Mouse (Mus musculus) liver, embryonic 14.5 days (tissue): Measurements from ENCODE around the gene Cnmd. TPM values are rescaled to one million over a fixed set of nuclear protein-coding genes. Genes with fewer than 3 reads are reported as not detected.

Source experiments
- ATAC-seq: fragments of 200-750 bp; cut with Nextera tagmentation; 2 replicates; pipeline ENCODE4 v1.8.0; 2017; ENCODE audit warnings: moderate number of reproducible peaks, mild to moderate bottlenecking, moderate library complexity; ENCODE audit not compliant: insufficient read depth
- DNase-seq, 3 experiments: peaks; one replicate each; pipeline ENCODE4 v3.0.0-alpha.2; 2012 to 2013; ENCODE audit warnings: low read depth in 3 of 3, low spot score in 3 of 3
- H3K27ac ChIP-seq: fragments of 300-500 bp; sonication (generic); 2 replicates; pipeline ENCODE4 v1.5.1; 2014; ENCODE audit warnings: moderate library complexity, mild to moderate bottlenecking, control low read depth, inconsistent platforms
- H3K27me3 ChIP-seq: fragments of 300-500 bp; sonication (generic); 2 replicates; pipeline ENCODE4 v1.6.1; 2014; ENCODE audit warnings: mild to moderate bottlenecking, low read length, moderate library complexity; ENCODE audit not compliant: control insufficient read depth, insufficient read depth
- H3K36me3 ChIP-seq: fragments of 300-500 bp; sonication (generic); replicated peaks from 2 replicates; pipeline ENCODE4 v1.6.1; 2014; ENCODE audit warnings: low read depth; ENCODE audit not compliant: control insufficient read depth, insufficient read depth
- H3K4me1 ChIP-seq, 2 experiments: fragments of 200-500 bp in 1 of 2; fragments of 300-500 bp in 1 of 2; sonication (generic) in 1 of 2; replicated peaks; 2 replicates each; pipeline ENCODE4 v1.6.1; 2012 to 2014; ENCODE audit warnings: antibody characterized with exemption in 1 of 2, inconsistent platforms in 1 of 2, low read length in 1 of 2; ENCODE audit not compliant: control insufficient read depth in 2 of 2, insufficient read depth in 2 of 2
- H3K4me2 ChIP-seq: fragments of 300-500 bp; sonication (generic); 2 replicates; pipeline ENCODE4 v1.6.1; 2014; ENCODE audit warnings: low read depth, mild to moderate bottlenecking, control low read depth, moderate library complexity
- H3K4me3 ChIP-seq, 2 experiments: fragments of 200-500 bp in 1 of 2; fragments of 300-500 bp in 1 of 2; sonication (generic) in 1 of 2; 2 replicates each; pipeline ENCODE4 v1.5.1; 2012 to 2014; ENCODE audit warnings: low read depth in 2 of 2, low read length in 2 of 2, mild to moderate bottlenecking in 2 of 2, control low read depth in 1 of 2, inconsistent platforms in 1 of 2, moderate library complexity in 1 of 2; ENCODE audit not compliant: insufficient read depth in 1 of 2
- H3K9ac ChIP-seq: fragments of 300-500 bp; sonication (generic); replicated peaks from 2 replicates; pipeline ENCODE4 v1.6.1; 2014; ENCODE audit warnings: mild to moderate bottlenecking, control low read depth, moderate library complexity
- H3K9me3 ChIP-seq: fragments of 300-500 bp; sonication (generic); 2 replicates; pipeline ENCODE4 v1.6.1; 2016; ENCODE audit warnings: low read length, mixed read lengths; ENCODE audit not compliant: control insufficient read depth
- CTCF ChIP-seq: IDR thresholded peaks from 2 replicates; pipeline ENCODE4 v1.5.1; 2016; ENCODE audit warnings: antibody characterized with exemption, low read depth, control low read depth
- EP300 ChIP-seq: IDR thresholded peaks from 2 replicates; pipeline ENCODE4 v1.6.1; 2016; ENCODE audit warnings: antibody characterized with exemption, low read depth
- WGBS: fragments of 180-500 bp; shearing (Covaris S2); extraction: QIAGEN DNeasy Blood & Tissue Kit; methylation state at CpG from one replicate; pipeline ENCODE4 v1.1.7; 2014; ENCODE audit not compliant: insufficient replicate concordance; 5-methylcytosine and 5-hydroxymethylcytosine counted together
- polyA plus RNA-seq, 2 experiments: library from polyadenylated mRNA; depleted of rRNA in 1 of 2; stranded (reverse) in 1 of 2; unstranded in 1 of 2; fragments of >200 nt; fragmentation: Nextera tagmentation in 1 of 2; extraction: Ambion mirVana in 1 of 2; gene quantifications; 2 replicates each; pipeline versions ENCODE4 v1.2.1 to v1.2.3; 2012 to 2014

Gene Cnmd
- polyA plus RNA-seq, 2 experiments: 0.06 TPM; not detected in 1

GRCm38 (mm10) chr14:79673083-79674013, 11.4 kb upstream of the Cnmd start:
- TF ChIP-seq EP300 (no peak), CTCF (no peak)
- no peak overlapping the region for H3K4me3 ChIP-seq
- no peak overlapping the region for H3K9ac ChIP-seq
- no peak for ATAC-seq
- DNase-seq: no peak
- no peaks in the 10 kb centered on the region for H3K27me3 ChIP-seq
- H3K27ac ChIP-seq: no peak overlapping the region
- H3K36me3 ChIP-seq: no peaks in the 10 kb centered on the region
- WGBS: 71% methylated on average over 17 of the region's 17 CpGs
- no peak overlapping the region for H3K4me2 ChIP-seq
- H3K4me1 ChIP-seq: no peaks in the 10 kb centered on the region
- no peaks in the 10 kb centered on the region for H3K9me3 ChIP-seq

- DNase-seq (no peak), ATAC-seq (no peak)
- Histone ChIP-seq H3K9me3 (no peaks in the 10 kb centered on the region), H3K4me2 (no peak overlapping the region), H3K4me3 (no peak overlapping the region), H3K27ac (no peak overlapping the region), H3K27me3 (no peaks in the 10 kb centered on the region), H3K36me3 (no peaks in the 10 kb centered on the region), H3K9ac (no peak overlapping the region), H3K4me1 (no peaks in the 10 kb centered on the region)
- TF ChIP-seq CTCF (no peak), EP300 (no peak)
- WGBS: 69% methylated on average over 5 of the region's 5 CpGs
Observed at GRCm38 (mm10) chr14:79672567-79672966, 10.6 kb upstream of the Cnmd start.

GRCm38 (mm10) chr14:79671008-79671407, 9.0 kb upstream of the Cnmd start:
- H3K27ac ChIP-seq: no peak overlapping the region
- no peak for ATAC-seq
- TF ChIP-seq CTCF: no peak
- TF ChIP-seq EP300: no peak
- H3K4me2 ChIP-seq: no peak overlapping the region
- no peaks in the 10 kb centered on the region for H3K27me3 ChIP-seq
- no peak for DNase-seq
- H3K36me3 ChIP-seq: no peaks in the 10 kb centered on the region
- no peak overlapping the region for H3K4me3 ChIP-seq
- H3K9ac ChIP-seq: no peak overlapping the region
- no peaks in the 10 kb centered on the region for H3K9me3 ChIP-seq
- H3K4me1 ChIP-seq: no peaks in the 10 kb centered on the region
- 69% methylated on average over 3 of the region's 3 CpGs for WGBS

GRCm38 (mm10) chr14:79661005-79661917, 709 bp downstream of the Cnmd start:
- 16% methylated on average over 33 of the region's 33 CpGs for WGBS
- DNase-seq (peak in 1 of 3 experiments; percentile 1), ATAC-seq (peak; percentile 33; the same call in 1 of the 2 replicates)
- Histone ChIP-seq H3K4me2 (peak overlapping the region; percentile 25; the same call in 1 of the 2 replicates), H3K27ac (no peak overlapping the region), H3K27me3 (no peaks in the 10 kb centered on the region), H3K9ac (no peak overlapping the region), H3K4me3 (no peak overlapping the region), H3K36me3 (no peaks in the 10 kb centered on the region), H3K9me3 (no peaks in the 10 kb centered on the region), H3K4me1 (no peaks in the 10 kb centered on the region)
- TF ChIP-seq EP300 (no peak), CTCF (peak; percentile 86)
